Mouse (Mus musculus): ENCODE data around the gene Trio.
A peak's percentile ranks its signal among the peaks of the same experiment; 100 is the strongest.

Gene Trio

DNA sequence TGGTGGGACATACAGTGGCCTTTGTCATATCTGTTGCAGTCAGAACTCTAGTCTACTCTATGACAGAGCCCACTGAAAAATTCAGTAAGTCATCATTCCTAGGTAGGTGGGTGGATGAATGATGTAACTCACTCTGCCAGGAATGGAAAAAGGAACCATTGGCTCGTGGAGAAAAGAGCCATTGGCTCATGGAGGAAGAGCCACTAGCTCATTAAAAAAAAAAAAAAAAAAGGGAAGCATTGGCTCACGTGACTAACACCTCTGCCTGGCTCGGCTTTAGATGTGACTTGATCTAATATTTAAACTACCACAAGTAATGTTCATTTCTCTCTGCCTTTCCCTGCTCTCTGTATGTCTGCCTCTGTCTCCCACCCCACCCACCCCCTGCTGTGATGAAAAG, 317.1 kb downstream of the Trio start:
- no peak for DNase-seq

GRCm38 (mm10) chr15:27702972-27703313, 322.7 kb downstream of the Trio start:
- DNase-seq = no peak

GRCm38 (mm10) chr15:27702031-27702971, 323.3 kb downstream of the Trio start:
- peak; percentile 58 to 71 for DNase-seq

- no peak for DNase-seq
Measured at GRCm38 (mm10) chr15:27697632-27698031, 328.0 kb downstream of the Trio start.

DNA sequence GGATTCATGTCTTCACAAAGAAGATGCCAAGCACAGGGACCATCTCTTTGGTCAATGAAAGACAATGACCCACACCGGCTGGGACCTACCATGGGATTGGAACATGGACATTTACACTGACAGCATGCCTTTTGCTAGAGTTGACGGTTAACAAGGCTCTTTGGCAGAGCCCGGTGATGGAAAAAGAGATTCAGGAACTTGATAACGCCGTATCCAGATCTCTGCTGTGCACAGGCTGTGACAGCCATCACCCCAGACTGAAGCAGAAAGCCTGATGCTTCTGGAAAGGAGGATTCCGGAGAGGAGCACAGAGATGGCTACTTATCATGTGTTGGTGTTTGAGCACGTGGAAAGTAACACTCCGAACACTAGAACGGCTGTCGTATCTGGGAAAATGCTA, 332.4 kb downstream of the Trio start:
- DNase-seq = no peak

DNA sequence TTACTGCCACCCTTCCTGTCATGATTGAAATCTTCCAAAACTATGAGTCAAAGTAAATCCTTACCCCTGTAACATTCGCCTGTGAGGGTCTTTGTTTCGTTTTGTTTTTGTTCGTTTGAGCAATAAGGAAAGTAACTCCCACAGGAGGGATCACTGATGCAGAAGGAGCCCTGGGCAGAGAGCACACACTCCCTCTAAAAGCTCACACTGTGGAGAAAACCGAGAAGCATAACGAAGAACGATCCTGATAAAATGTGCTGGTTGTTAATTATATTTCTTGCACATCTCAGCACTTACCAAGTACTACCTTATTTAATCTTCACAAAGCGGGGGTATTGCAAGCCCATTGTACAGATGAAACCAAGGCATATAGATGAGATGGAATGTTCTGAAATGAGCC, 333.5 kb downstream of the Trio start:
- no peak for DNase-seq

DNA sequence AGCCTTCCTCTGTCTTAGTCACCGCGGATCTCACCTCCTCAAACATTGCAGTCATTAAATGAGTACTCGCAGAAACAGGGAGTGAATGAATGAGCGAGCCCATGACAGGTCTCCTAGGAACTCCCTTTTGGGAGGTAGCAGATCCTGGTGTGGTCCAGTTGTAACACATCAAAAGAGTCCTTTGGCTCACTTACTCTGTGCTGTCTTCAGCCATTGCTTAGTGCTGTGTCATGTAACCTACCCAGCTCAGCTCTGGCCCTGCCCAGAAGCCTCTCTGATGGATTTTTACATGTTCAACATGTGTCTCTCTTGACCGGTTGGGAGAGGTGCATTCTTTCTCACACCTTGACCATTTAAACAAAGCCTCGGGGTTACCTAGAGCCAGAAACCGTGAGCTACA, 334.4 kb downstream of the Trio start:
- DNase-seq = no peak

GRCm38 (mm10) chr15:27688041-27688651, 337.5 kb downstream of the Trio start:
- DNase-seq = peak; percentile 37 to 60

DNA sequence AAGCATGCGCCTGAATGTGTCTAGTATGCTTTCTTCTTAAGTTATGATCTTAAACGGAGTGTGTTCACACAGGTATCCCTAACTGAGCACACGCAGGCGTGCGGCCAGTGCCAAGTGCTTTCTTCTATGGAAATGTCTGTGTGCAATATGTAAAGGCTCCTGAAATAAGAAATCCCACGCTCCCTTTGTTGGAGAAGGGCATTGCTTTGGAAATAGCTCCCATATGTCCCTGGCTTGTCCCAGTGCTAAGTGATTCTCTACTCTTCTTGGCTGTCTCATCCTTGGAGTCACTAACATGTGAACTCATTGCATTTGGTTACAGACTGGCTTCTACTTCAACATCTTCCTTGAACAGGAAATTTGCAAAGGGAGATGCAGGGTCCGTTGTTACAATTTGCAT, 340.8 kb downstream of the Trio start:
- no peak for DNase-seq

DNA sequence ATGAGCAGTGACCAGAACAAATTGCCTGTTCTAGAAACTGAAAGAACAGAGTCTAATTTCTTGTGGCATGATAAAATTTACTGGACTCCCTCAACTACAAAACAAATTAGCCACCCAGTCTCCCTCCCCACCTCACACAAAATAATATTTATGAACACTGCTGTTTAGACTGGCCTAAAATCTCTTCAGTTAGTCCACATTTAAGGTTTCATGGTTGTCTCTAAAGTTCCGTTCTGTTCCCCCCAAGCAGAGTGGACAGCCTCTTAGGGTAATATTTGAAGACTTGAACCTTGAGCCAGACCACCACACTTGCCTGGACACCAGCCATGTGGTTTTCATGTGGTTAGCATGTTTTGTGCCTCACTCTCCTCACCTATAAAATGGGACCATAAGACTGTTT, 342.4 kb downstream of the Trio start:
- no peak for DNase-seq

- DNase-seq = peak in 1 of 2 experiments; percentile 34
Measured at GRCm38 (mm10) chr15:27682619-27683018, 343.0 kb downstream of the Trio start.

- DNase-seq = peak; percentile 96 to 97
Measured at GRCm38 (mm10) chr15:27681419-27682187, 344.0 kb downstream of the Trio start, which contains the start of gene Otulinl. Gene Otulinl (minus strand): TSS chr15:27681579.

DNA sequence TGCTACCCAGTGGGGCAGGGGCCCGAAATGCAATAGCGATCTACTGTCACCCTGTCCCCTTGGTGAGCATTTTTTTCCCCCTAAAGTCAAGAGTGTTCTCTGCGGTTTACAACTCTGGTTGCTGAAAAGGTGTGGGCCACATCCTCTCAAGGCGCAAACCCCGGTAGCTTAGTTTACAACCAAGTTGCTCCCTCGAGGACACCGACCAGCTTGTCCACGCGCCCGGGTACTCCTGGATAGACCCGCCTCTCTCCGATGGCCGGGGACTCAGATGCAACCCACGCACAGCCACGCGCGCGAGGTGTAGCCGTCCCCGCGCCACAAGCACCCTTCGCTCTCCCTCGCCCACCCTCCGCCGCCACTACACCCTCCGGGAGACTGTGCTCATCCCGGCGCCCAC, 344.7 kb downstream of the Trio start:
- peak in 1 of 2 experiments; percentile 28 for DNase-seq

Measured in lung, postnatal 4 days (tissue).